In the genomic region with DNA sequence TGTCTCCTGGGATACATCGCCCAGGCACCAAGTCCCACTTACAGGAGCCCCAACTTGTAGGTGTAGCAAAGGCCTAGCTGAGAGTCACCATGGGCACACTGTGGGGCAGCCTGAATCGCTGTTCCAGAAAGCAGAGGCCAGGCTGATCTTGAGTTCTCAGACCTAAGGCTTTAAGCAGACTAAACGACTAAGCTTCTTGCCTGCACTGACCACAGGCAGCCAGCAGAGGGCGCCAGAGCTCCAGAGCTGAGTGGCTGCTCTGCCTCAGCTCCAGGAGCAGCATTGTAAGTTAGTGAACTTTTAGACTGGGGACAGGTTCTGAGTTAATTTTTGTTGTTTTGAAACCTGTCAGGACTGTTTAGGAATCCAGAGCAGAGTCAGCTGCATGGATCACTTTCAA, we compare ENCODE assay signal across 9 mouse cellular contexts. TPM values are rescaled to one million over a fixed set of nuclear protein-coding genes. Genes with fewer than 3 reads are reported as not detected.
A peak's percentile ranks its signal among the peaks of the same experiment; 100 is the strongest.
DNase-seq lines count a peak whose midpoint lies in the region; ATAC-seq and TF ChIP-seq lines count a peak whose summit lies in the region.
"Had no signal": no experiment of that assay in that cellular context is flagged by ENCODE, and none has a peak within 500 bp of the region (broad histone marks: within the 10 kb centered on the region; RNA-seq: fewer than 3 reads in every experiment).

No protein-coding gene starts in this region.

- ATAC-seq in common myeloid progenitor, adult 5-6 weeks (replicated peaks; ENCODE audit: low read depth, poor library complexity, severe bottlenecking), result peak; percentile 88
- peak; percentile 75 for ATAC-seq in granulocyte monocyte progenitor cell, adult 5-6 weeks (replicated peaks; ENCODE audit: poor library complexity, severe bottlenecking)
- peak; percentile 62 for ATAC-seq in lung, embryonic 14.5 days (ENCODE audit: insufficient read depth)

- H3K4me3 ChIP-seq in lung, embryonic 14.5 days (ENCODE audit: low read depth, low read length), result no peak overlapping the region
- H3K4me3 ChIP-seq: erythroblast, embryonic 14.5 days had no signal

- no peak overlapping the region for H3K27ac ChIP-seq in lung, embryonic 14.5 days (ENCODE audit: low read depth)

- TF ChIP-seq CTCF in lung, embryonic 14.5 days (IDR thresholded peaks at IDR 0.05; ENCODE audit: low read depth), result peak; percentile 100

- H3K9ac ChIP-seq in lung, embryonic 14.5 days, result no peak overlapping the region

- no peak overlapping the region for H3K4me2 ChIP-seq in lung, embryonic 14.5 days

- H3K9me3 ChIP-seq in lung, embryonic 14.5 days (ENCODE audit: low read depth, low read length), result no peaks in the 10 kb centered on the region

- peaks cover 20% of the 10 kb centered on the region; the same call in 1 of the 2 replicates for H3K36me3 ChIP-seq in lung, embryonic 14.5 days (ENCODE audit: insufficient read depth)

- WGBS in lung, embryonic 14.5 days, result 17% methylated on average over 4 of the region's 4 CpGs

- no peaks in the 10 kb centered on the region for H3K4me1 ChIP-seq in lung, embryonic 14.5 days (ENCODE audit: insufficient read depth)

- no peaks in the 10 kb centered on the region for H3K27me3 ChIP-seq in lung, embryonic 14.5 days (ENCODE audit: insufficient read depth, low read length)

- peak; percentile 73 for DNase-seq in A20 (ENCODE audit: low read depth, low spot score)
- DNase-seq in adipocyte (ENCODE audit: low spot score), result peak; percentile 92
- peak; percentile 75 to 86 for DNase-seq in kidney, postnatal 36 days
- DNase-seq in lung, embryonic 14.5 days, result peak; percentile 95
- DNase-seq in retina, adult 2 months (ENCODE audit: low read depth, low spot score), result peak; percentile 67
- peak; percentile 27 to 64 for DNase-seq in thymus, postnatal 10 days (ENCODE audit: low spot score in 2 of 2)

RNA-seq across cellular contexts. Expression of a gene that starts 12.9 kb away (rescaled TPM):
- 20.4 and 21.1 TPM in 2 replicates for total RNA-seq in common myeloid progenitor, adult 5-6 weeks (2017)
- 41.4 and 56.5 TPM in 2 replicates for total RNA-seq in granulocyte monocyte progenitor cell, adult 5-6 weeks (2014; fragmentation: Nextera tagmentation)
- total RNA-seq in granulocyte monocyte progenitor cell, adult 5-6 weeks (2017), result 25.3 and 34.5 TPM in 2 replicates
- 13.8 and 13.9 TPM in 2 replicates for polyA plus RNA-seq in lung, embryonic 14.5 days (2014; fragmentation: Nextera tagmentation; extraction: Ambion mirVana)

RNA-seq across cellular contexts. Expression of a gene that starts 20.8 kb away (rescaled TPM):
- total RNA-seq in common myeloid progenitor, adult 5-6 weeks (2017), result 6.6 and 7.4 TPM in 2 replicates
- total RNA-seq in granulocyte monocyte progenitor cell, adult 5-6 weeks (2014; fragmentation: Nextera tagmentation), result 8.1 and 9.5 TPM in 2 replicates
- 8.5 and 13.3 TPM in 2 replicates for total RNA-seq in granulocyte monocyte progenitor cell, adult 5-6 weeks (2017)
- polyA plus RNA-seq in lung, embryonic 14.5 days (2014; fragmentation: Nextera tagmentation; extraction: Ambion mirVana), result 8.8 and 9.3 TPM in 2 replicates
